Mouse (Mus musculus) myocyte (in vitro differentiated cells): ENCODE data around the gene Slc25a38. TPM values are rescaled to one million over a fixed set of nuclear protein-coding genes. Genes with fewer than 3 reads are reported as not detected.

Experiments
- H3K27me3 ChIP-seq: one replicate; pipeline ENCODE4 v1.6.1; 2011; ENCODE audit not compliant: control insufficient read depth, insufficient read depth, insufficient read length
- H3K36me3 ChIP-seq: one replicate; pipeline ENCODE4 v1.6.1; 2011; ENCODE audit not compliant: control insufficient read depth, insufficient read depth
- H3K4me2 ChIP-seq: one replicate; pipeline ENCODE4 v1.6.1; 2011; ENCODE audit warnings: low read depth, control low read depth
- H3K4me3 ChIP-seq: one replicate; pipeline ENCODE4 v1.5.1; 2011; ENCODE audit warnings: mild to moderate bottlenecking, control low read depth, moderate library complexity
- H3K79me2 ChIP-seq: one replicate; pipeline ENCODE4 v1.6.1; 2011; ENCODE audit not compliant: control insufficient read depth, insufficient read depth
- H3ac ChIP-seq: one replicate; pipeline ENCODE4 v1.6.1; 2011; ENCODE audit not compliant: control insufficient read depth, insufficient read length
- CEBPB ChIP-seq: IDR thresholded peaks from 2 replicates; pipeline ENCODE4 v1.6.1; 2011; ENCODE audit warnings: mild to moderate bottlenecking, moderate library complexity; ENCODE audit not compliant: poor library complexity, insufficient read depth, severe bottlenecking
- E2F4 ChIP-seq: IDR thresholded peaks from one replicate; pipeline ENCODE4 v1.6.1; 2011; ENCODE audit warnings: mild to moderate bottlenecking, control low read depth, moderate library complexity; ENCODE audit not compliant: insufficient read depth
- MAX ChIP-seq: IDR thresholded peaks from one replicate; pipeline ENCODE4 v1.6.1; 2011; ENCODE audit warnings: low read depth, mild to moderate bottlenecking, control low read depth
- MYOD1 ChIP-seq, 3 experiments: IDR thresholded peaks; one replicate each; pipeline ENCODE4 v1.6.1; 2011; ENCODE audit warnings: control low read depth in 2 of 3, low read depth in 2 of 3, mild to moderate bottlenecking in 2 of 3, moderate library complexity in 1 of 3; ENCODE audit not compliant: insufficient read length in 2 of 3, control insufficient read depth in 1 of 3
- MYOG ChIP-seq, 3 experiments: IDR thresholded peaks; one replicate each; pipeline ENCODE4 v1.6.1; 2011; ENCODE audit warnings: control low read depth in 2 of 3, low read depth in 2 of 3, mild to moderate bottlenecking in 2 of 3; ENCODE audit not compliant: insufficient read length in 2 of 3, control insufficient read depth in 1 of 3, insufficient read depth in 1 of 3
- POLR2A ChIP-seq: IDR thresholded peaks from one replicate; pipeline ENCODE4 v1.6.1; 2011; ENCODE audit warnings: low read depth, mild to moderate bottlenecking, control low read depth, moderate library complexity; ENCODE audit not compliant: insufficient read length
- POLR2AphosphoS2 ChIP-seq: IDR thresholded peaks from one replicate; pipeline ENCODE4 v1.6.1; 2011; ENCODE audit warnings: low read depth, control low read depth; ENCODE audit not compliant: insufficient read length
- REST ChIP-seq: IDR thresholded peaks from one replicate; pipeline ENCODE4 v1.6.1; 2011; ENCODE audit warnings: mild to moderate bottlenecking, control low read depth, moderate library complexity; ENCODE audit not compliant: insufficient read depth, insufficient read length
- SRF ChIP-seq: IDR thresholded peaks from one replicate; pipeline ENCODE4 v1.6.1; 2011; ENCODE audit warnings: low read depth; ENCODE audit not compliant: control insufficient read depth, insufficient read length
- TCF12 ChIP-seq: IDR thresholded peaks from one replicate; pipeline ENCODE4 v1.6.1; 2011; ENCODE audit warnings: mild to moderate bottlenecking, control low read depth; ENCODE audit not compliant: poor library complexity, insufficient read depth, severe bottlenecking
- TCF3 ChIP-seq: IDR thresholded peaks from one replicate; pipeline ENCODE4 v1.6.1; 2011; ENCODE audit warnings: low read depth, control low read depth; ENCODE audit not compliant: insufficient read length
- USF1 ChIP-seq: IDR thresholded peaks from one replicate; pipeline ENCODE4 v1.6.1; 2011; ENCODE audit warnings: low read depth, mild to moderate bottlenecking, control low read depth, moderate library complexity
- polyA plus RNA-seq: library from polyadenylated mRNA; unstranded; fragments of >200 nt; fragmentation: generic; extraction: Trizol; gene quantifications from one replicate; pipeline ENCODE4 v1.2.1, GENCODE M21; 2012; ENCODE audit warnings: missing spikeins

Slc25a38 gene
- polyA plus RNA-seq, 1 experiment = 12.9 TPM

GRCm38 (mm10) chr9:120120503-120120902 lies 10.3 kb downstream of the Slc25a38 start:
- no peaks in the 10 kb centered on the region for H3K36me3 ChIP-seq
- H3K27me3 ChIP-seq = no peaks in the 10 kb centered on the region
- H3K79me2 ChIP-seq = no peaks in the 10 kb centered on the region

GRCm38 (mm10) chr9:120126868-120127267 lies 16.7 kb downstream of the Slc25a38 start:
- peak overlapping the region; percentile 85 for H3K4me2 ChIP-seq
- peaks cover 27% of the 10 kb centered on the region for H3K36me3 ChIP-seq
- peak overlapping the region; percentile 94 for H3K4me3 ChIP-seq
- H3ac ChIP-seq = no peak overlapping the region
- no peaks in the 10 kb centered on the region for H3K27me3 ChIP-seq
- H3K79me2 ChIP-seq = peaks cover 20% of the 10 kb centered on the region
- no peak for TF ChIP-seq CEBPB
- no peak for TF ChIP-seq REST
- no peak for TF ChIP-seq TCF12
- no peak for TF ChIP-seq MYOD1 (IDR thresholded peaks at IDR 0.05; ENCODE audit: control insufficient read depth in 1 of 3, insufficient read length in 2 of 3, low read depth in 2 of 3)
- no peak for TF ChIP-seq USF1
- no peak for TF ChIP-seq POLR2A
- no peak for TF ChIP-seq SRF
- TF ChIP-seq MAX = no peak
- TF ChIP-seq TCF3 = no peak
- TF ChIP-seq POLR2AphosphoS2 = no peak
- TF ChIP-seq MYOG (IDR thresholded peaks at IDR 0.05; ENCODE audit: control insufficient read depth in 1 of 3, insufficient read depth in 1 of 3, insufficient read length in 2 of 3, low read depth in 2 of 3) = no peak
- TF ChIP-seq E2F4 = no peak

More at GRCm38 (mm10) chr9:120120503-120120902, 10.3 kb downstream of the Slc25a38 start:
- H3K4me2 ChIP-seq = no peak overlapping the region
- H3K4me3 ChIP-seq = no peak overlapping the region
- H3ac ChIP-seq = no peak overlapping the region
- TF ChIP-seq TCF3 (no peak), REST (no peak), USF1 (no peak), CEBPB (no peak), MAX (no peak), MYOD1 (IDR thresholded peaks at IDR 0.05; ENCODE audit: control insufficient read depth in 1 of 3, insufficient read length in 2 of 3, low read depth in 2 of 3) (no peak), E2F4 (no peak)

- no peaks in the 10 kb centered on the region for H3K27me3 ChIP-seq
- TF ChIP-seq E2F4 (peak; percentile 19), MAX (no peak), MYOD1 (IDR thresholded peaks at IDR 0.05; ENCODE audit: control insufficient read depth in 1 of 3, insufficient read length in 2 of 3, low read depth in 2 of 3) (no peak), MYOG (IDR thresholded peaks at IDR 0.05; ENCODE audit: control insufficient read depth in 1 of 3, insufficient read depth in 1 of 3, insufficient read length in 2 of 3, low read depth in 2 of 3) (no peak), REST (no peak), USF1 (no peak), SRF (peak; percentile 88), POLR2A (peak; percentile 67), CEBPB (no peak), POLR2AphosphoS2 (peak; percentile 77), TCF3 (no peak), TCF12 (no peak)
- peaks cover 32% of the 10 kb centered on the region for H3K36me3 ChIP-seq
- peak within 1 kb of the TSS; percentile 98 for H3K4me2 ChIP-seq
- peak within 1 kb of the TSS; percentile 97 for H3ac ChIP-seq
- H3K79me2 ChIP-seq = peaks cover 20% of the 10 kb centered on the region
- peak within 1 kb of the TSS; percentile 94 for H3K4me3 ChIP-seq
Measured at GRCm38 (mm10) chr9:120127538-120128251, 17.5 kb downstream of the Slc25a38 start, which contains the start of gene Rpsa. TSS of gene Rpsa (plus strand) at chr9:120127689.

- Histone ChIP-seq H3K79me2 (peaks cover 20% of the 10 kb centered on the region), H3K4me2 (peak overlapping the region; percentile 98), H3K36me3 (peaks cover 32% of the 10 kb centered on the region), H3K4me3 (peak overlapping the region; percentile 94), H3ac (peak overlapping the region; percentile 97), H3K27me3 (no peaks in the 10 kb centered on the region)
- TF ChIP-seq TCF3 (no peak), MYOD1 (IDR thresholded peaks at IDR 0.05; ENCODE audit: control insufficient read depth in 1 of 3, insufficient read length in 2 of 3, low read depth in 2 of 3) (no peak), TCF12 (no peak), CEBPB (no peak), USF1 (no peak), E2F4 (no peak), POLR2A (no peak)
Measured at GRCm38 (mm10) chr9:120129276-120129675, 19.1 kb downstream of the Slc25a38 start.
